12 mouse cellular contexts compared by ENCODE assay signal in genomic region chr6:114726681-114727080, GRCm38 (mm10).
DNase-seq lines count a peak whose midpoint lies in the region; ATAC-seq and TF ChIP-seq lines count a peak whose summit lies in the region.
"Had no signal": no experiment of that assay in that cellular context is flagged by ENCODE, and none has a peak within 500 bp of the region (broad histone marks: within the 10 kb centered on the region; RNA-seq: fewer than 3 reads in every experiment).

No protein-coding gene starts in this region.

- H3K9me3 ChIP-seq in lung, embryonic 14.5 days (ENCODE audit: low read depth, low read length), result no peaks in the 10 kb centered on the region
- H3K9me3 ChIP-seq in embryonic facial prominence, embryonic 10.5 days, result no peaks in the 10 kb centered on the region
- H3K9me3 ChIP-seq in forebrain, embryonic 14.5 days (replicated peaks; ENCODE audit: control insufficient read depth, low read length), result no peaks in the 10 kb centered on the region
- no peaks in the 10 kb centered on the region for H3K9me3 ChIP-seq in midbrain, postnatal 0 days (ENCODE audit: low read length)
- H3K9me3 ChIP-seq: neural tube, embryonic 12.5 days had no signal

- H3K27me3 ChIP-seq in lung, embryonic 14.5 days (ENCODE audit: insufficient read depth, low read length), result no peaks in the 10 kb centered on the region
- H3K27me3 ChIP-seq in embryonic facial prominence, embryonic 10.5 days (replicated peaks; ENCODE audit: low read depth, poor library complexity, severe bottlenecking), result no peaks in the 10 kb centered on the region
- H3K27me3 ChIP-seq in forebrain, embryonic 14.5 days (replicated peaks; ENCODE audit: control insufficient read depth, insufficient read depth, low read length), result no peaks in the 10 kb centered on the region
- no peaks in the 10 kb centered on the region for H3K27me3 ChIP-seq in midbrain, postnatal 0 days (ENCODE audit: insufficient read depth, low read length)
- H3K27me3 ChIP-seq: neural tube, embryonic 12.5 days had no signal

- H3K36me3 ChIP-seq in lung, embryonic 14.5 days (ENCODE audit: insufficient read depth), result no peaks in the 10 kb centered on the region
- H3K36me3 ChIP-seq in embryonic facial prominence, embryonic 10.5 days (replicated peaks), result no peaks in the 10 kb centered on the region
- no peaks in the 10 kb centered on the region for H3K36me3 ChIP-seq in forebrain, embryonic 14.5 days (ENCODE audit: control insufficient read depth, insufficient read depth, low read length)
- no peaks in the 10 kb centered on the region for H3K36me3 ChIP-seq in midbrain, postnatal 0 days (ENCODE audit: insufficient read depth, low read length)
- H3K36me3 ChIP-seq: neural tube, embryonic 12.5 days had no signal

- no peak for TF ChIP-seq CTCF in lung, embryonic 14.5 days (IDR thresholded peaks at IDR 0.05; ENCODE audit: low read depth)
- no peak for TF ChIP-seq CTCF in midbrain, postnatal 0 days (IDR thresholded peaks at IDR 0.05)

- DNase-seq in lung, embryonic 14.5 days, result peak; percentile 41
- DNase-seq in lung, postnatal 36 days, result no peak
- DNase-seq in embryonic facial prominence, embryonic 10.5 days (ENCODE audit: low spot score), result peak; percentile 61
- peak; percentile 78 for DNase-seq in forebrain, embryonic 14.5 days (ENCODE audit: low spot score)
- peak; percentile 40 for DNase-seq in midbrain, postnatal 0 days (ENCODE audit: low spot score)
- no peak for DNase-seq in cerebellum, postnatal 36 days
- no peak for DNase-seq in heart, adult 18-20 months
- DNase-seq: cerebellum, adult 9-11 months; liver, postnatal 0 days; thymus, adult 2 months had no signal

- no peak for ATAC-seq in lung, embryonic 14.5 days (ENCODE audit: insufficient read depth)
- ATAC-seq in forebrain, embryonic 14.5 days, result 0 out of 2 replicates have a peak, but pooled peaks have one; percentile 26
- no peak for ATAC-seq in midbrain, postnatal 0 days (ENCODE audit: low FRiP score)
- ATAC-seq: liver, postnatal 0 days had no signal

- no peak overlapping the region for H3K9ac ChIP-seq in lung, embryonic 14.5 days
- H3K9ac ChIP-seq in forebrain, embryonic 14.5 days (ENCODE audit: low read length), result no peak overlapping the region
- H3K9ac ChIP-seq in midbrain, postnatal 0 days (replicated peaks; ENCODE audit: low read length, poor library complexity, severe bottlenecking), result no peak overlapping the region
- H3K9ac ChIP-seq: liver, postnatal 0 days; neural tube, embryonic 12.5 days had no signal

- H3K27ac ChIP-seq in lung, embryonic 14.5 days (ENCODE audit: low read depth), result no peak overlapping the region
- H3K27ac ChIP-seq in embryonic facial prominence, embryonic 10.5 days (replicated peaks), result peak overlapping the region; percentile 63; the same call in 1 of the 2 replicates
- no peak overlapping the region for H3K27ac ChIP-seq in forebrain, embryonic 14.5 days (ENCODE audit: low read depth, low read length)
- no peak overlapping the region for H3K27ac ChIP-seq in midbrain, postnatal 0 days (ENCODE audit: low read depth, low read length)
- H3K27ac ChIP-seq: kidney, postnatal 0 days; neural tube, embryonic 12.5 days had no signal

- H3K4me3 ChIP-seq in lung, embryonic 14.5 days (ENCODE audit: low read depth, low read length), result no peak overlapping the region
- H3K4me3 ChIP-seq in embryonic facial prominence, embryonic 10.5 days, result no peak overlapping the region
- H3K4me3 ChIP-seq in forebrain, embryonic 14.5 days (ENCODE audit: low read depth, low read length), result no peak overlapping the region
- no peak overlapping the region for H3K4me3 ChIP-seq in midbrain, postnatal 0 days (ENCODE audit: low read depth, low read length)
- H3K4me3 ChIP-seq: neural tube, embryonic 12.5 days had no signal

- peaks cover 22% of the 10 kb centered on the region for H3K4me1 ChIP-seq in lung, embryonic 14.5 days (ENCODE audit: insufficient read depth)
- peaks cover 59% of the 10 kb centered on the region for H3K4me1 ChIP-seq in embryonic facial prominence, embryonic 10.5 days
- peaks cover 8% of the 10 kb centered on the region for H3K4me1 ChIP-seq in forebrain, embryonic 14.5 days (ENCODE audit: control insufficient read depth, insufficient read depth, low read length)
- H3K4me1 ChIP-seq in midbrain, postnatal 0 days (ENCODE audit: insufficient read depth, low read length), result no peaks in the 10 kb centered on the region

- WGBS in lung, embryonic 14.5 days, result 61% methylated on average over 11 of the region's 11 CpGs
- 40% methylated on average over 11 of the region's 11 CpGs for WGBS in embryonic facial prominence, embryonic 10.5 days
- WGBS in forebrain, embryonic 14.5 days, result 26% methylated on average over 11 of the region's 11 CpGs
- 36% methylated on average over 11 of the region's 11 CpGs for WGBS in midbrain, postnatal 0 days

- H3K4me2 ChIP-seq in lung, embryonic 14.5 days, result no peak overlapping the region
- H3K4me2 ChIP-seq in forebrain, embryonic 14.5 days (ENCODE audit: low read length), result no peak overlapping the region
- H3K4me2 ChIP-seq in midbrain, postnatal 0 days (ENCODE audit: low read depth, low read length, poor library complexity, severe bottlenecking), result no peak overlapping the region
- H3K4me2 ChIP-seq: neural tube, embryonic 12.5 days had no signal

Comparison
In these comparisons a context has a peak if more than half of its experiments do, and no peak if none do; other contexts are left out.
1. DNase-seq: peak in lung, embryonic 14.5 days (single experiment), embryonic facial prominence, embryonic 10.5 days (single experiment), forebrain, embryonic 14.5 days (single experiment) and midbrain, postnatal 0 days (single experiment); none in lung, postnatal 36 days (single experiment), cerebellum, postnatal 36 days (0 of 2) and heart, adult 18-20 months (0 of 2).